Mouse (Mus musculus): ENCODE measurements around the gene Cep131.

- TF ChIP-seq GATA1 (IDR thresholded peaks at IDR 0.05; ENCODE audit: borderline replicate concordance, low read length) (no peak), FLI1 (IDR thresholded peaks at IDR 0.05; ENCODE audit: low read length) (no peak)
Observed at GRCm38 (mm10) chr11:120065291-120065690, 21.3 kb downstream of the Cep131 start.

All from megakaryocyte, embryonic 14.5 days (primary cell).